Mouse (Mus musculus) ES-Bruce4 (cell line): ENCODE measurements around the gene Cfap54. TPM values are rescaled to one million over a fixed set of nuclear protein-coding genes. Genes with fewer than 3 reads are reported as not detected.

ENCODE experiments used
- H3K27ac ChIP-seq: 2 replicates; pipeline ENCODE4 v1.5.1; 2012; ENCODE audit warnings: low read length, inconsistent platforms; ENCODE audit not compliant: insufficient read depth
- H3K27me3 ChIP-seq: 2 replicates; pipeline ENCODE4 v1.6.1; 2012; ENCODE audit warnings: mild to moderate bottlenecking, low read length, inconsistent platforms; ENCODE audit not compliant: control insufficient read depth, poor library complexity, insufficient read depth, severe bottlenecking
- H3K36me3 ChIP-seq: 2 replicates; pipeline ENCODE4 v1.6.1; 2012; ENCODE audit warnings: inconsistent platforms, mild to moderate bottlenecking, low read length, moderate library complexity; ENCODE audit not compliant: control insufficient read depth, poor library complexity, insufficient read depth, severe bottlenecking
- H3K4me1 ChIP-seq: one replicate; pipeline ENCODE4 v1.8.1; 2011; ENCODE audit warnings: low read length; ENCODE audit not compliant: control insufficient read depth, insufficient read depth
- H3K4me3 ChIP-seq: 2 replicates; pipeline ENCODE4 v1.5.1; 2011; ENCODE audit warnings: low read depth, mild to moderate bottlenecking, low read length
- H3K9ac ChIP-seq: 2 replicates; pipeline ENCODE4 v1.6.1; 2012; ENCODE audit warnings: low read depth, mild to moderate bottlenecking, inconsistent platforms; ENCODE audit not compliant: poor library complexity, severe bottlenecking
- H3K9me3 ChIP-seq: replicated peaks from 2 replicates; pipeline ENCODE4 v1.6.1; 2012; ENCODE audit warnings: mild to moderate bottlenecking, low read length, inconsistent platforms; ENCODE audit not compliant: control insufficient read depth, poor library complexity, insufficient read depth, severe bottlenecking
- CTCF ChIP-seq: IDR thresholded peaks from one replicate; pipeline ENCODE4 v1.8.1; 2011; ENCODE audit warnings: low read depth, low read length
- EP300 ChIP-seq: IDR thresholded peaks from 2 replicates; pipeline ENCODE4 v1.6.1; 2011; ENCODE audit warnings: low read depth, low read length; ENCODE audit not compliant: insufficient read depth
- POLR2A ChIP-seq: IDR thresholded peaks from one replicate; pipeline ENCODE4 v1.8.1; 2011; ENCODE audit warnings: low read length; ENCODE audit not compliant: insufficient read depth
- polyA plus RNA-seq: library from polyadenylated mRNA; stranded (reverse); fragments of >200 nt; gene quantifications from 2 replicates; pipeline ENCODE4 v1.2.4, GENCODE M21; 2011; ENCODE audit warnings: low read depth; ENCODE audit not compliant: missing spikeins, insufficient read depth, insufficient read length

The Cfap54 gene
- 0.20 TPM in 1 of 2 replicates, not detected in the other for polyA plus RNA-seq

DNA sequence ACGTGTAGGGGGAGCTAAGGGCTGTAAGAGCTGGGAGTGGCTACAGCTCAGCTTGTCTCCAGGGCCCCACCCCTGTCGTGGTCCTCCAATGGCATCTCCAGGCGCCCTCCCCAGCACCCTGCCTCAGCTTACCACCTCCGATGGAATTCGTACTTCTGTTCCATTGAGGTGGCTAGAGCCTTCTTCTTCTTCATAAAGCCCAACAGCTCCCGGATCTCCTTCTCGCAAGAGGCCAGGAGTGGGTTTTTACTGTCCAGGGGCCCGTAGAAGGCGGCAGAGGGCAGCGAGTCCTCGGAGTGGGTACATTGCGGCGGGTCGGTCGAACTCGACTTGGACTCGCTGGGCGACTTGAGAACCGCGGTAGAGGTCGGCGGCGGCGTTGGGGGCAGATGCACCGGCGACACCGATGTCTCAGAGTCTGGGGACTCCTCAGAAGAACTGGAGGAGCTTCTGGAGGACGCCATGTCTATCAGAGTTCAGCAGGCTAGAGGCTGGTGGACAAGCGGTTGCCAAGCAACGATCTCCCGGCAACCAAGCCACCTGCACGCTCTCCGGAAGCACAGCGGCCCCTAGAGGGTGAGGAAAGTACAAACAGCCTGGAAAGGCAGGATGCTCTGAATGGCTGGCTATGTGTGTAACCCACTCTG, at the start of gene Cfap54:
Gene Cfap54, minus strand, starts transcription at position 486 of the 647 bp plus-strand sequence.
- Histone ChIP-seq H3K36me3 (no peaks in the 10 kb centered on the region), H3K9me3 (no peaks in the 10 kb centered on the region), H3K4me3 (peak within 1 kb of the TSS; percentile 76), H3K27ac (no peak within 1 kb of the TSS), H3K27me3 (no peaks in the 10 kb centered on the region), H3K4me1 (no peaks in the 10 kb centered on the region), H3K9ac (no peak within 1 kb of the TSS)
- peak; percentile 32; the same call in 1 of the 2 replicates for TF ChIP-seq EP300
- TF ChIP-seq CTCF: peak; percentile 97
- TF ChIP-seq POLR2A: no peak

DNA sequence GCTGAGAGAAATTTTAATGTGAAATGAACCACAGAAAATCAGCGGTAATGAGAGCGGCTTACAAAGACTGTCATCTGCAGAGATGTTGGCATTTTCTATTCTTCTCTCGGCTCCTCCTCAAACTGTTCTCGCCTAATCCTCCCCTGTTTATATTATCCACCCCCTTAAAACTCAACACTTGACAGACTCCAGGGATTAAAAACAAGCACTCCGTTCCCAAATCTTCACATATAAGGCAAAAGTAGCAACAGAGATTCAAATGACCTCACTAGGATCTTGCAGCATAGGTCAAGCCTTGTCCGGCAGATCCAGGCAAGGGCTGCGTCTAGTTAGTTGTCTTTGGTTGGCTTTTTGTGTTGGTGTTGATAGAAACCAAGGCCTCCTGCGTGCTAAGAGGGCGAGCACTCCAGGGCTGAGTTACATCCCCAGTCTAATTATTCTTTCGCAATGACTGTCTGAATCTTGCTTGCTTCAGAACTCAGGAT, 49.1 kb upstream of the Cfap54 start:
- H3K27ac ChIP-seq: no peak overlapping the region
- H3K27me3 ChIP-seq: no peaks in the 10 kb centered on the region; the same call in 1 of the 2 replicates
- no peaks in the 10 kb centered on the region for H3K36me3 ChIP-seq
- H3K4me1 ChIP-seq: no peaks in the 10 kb centered on the region
- no peak overlapping the region for H3K9ac ChIP-seq
- no peaks in the 10 kb centered on the region for H3K9me3 ChIP-seq
- H3K4me3 ChIP-seq: no peak overlapping the region
- TF ChIP-seq POLR2A (no peak), CTCF (no peak), EP300 (no peak)

DNA sequence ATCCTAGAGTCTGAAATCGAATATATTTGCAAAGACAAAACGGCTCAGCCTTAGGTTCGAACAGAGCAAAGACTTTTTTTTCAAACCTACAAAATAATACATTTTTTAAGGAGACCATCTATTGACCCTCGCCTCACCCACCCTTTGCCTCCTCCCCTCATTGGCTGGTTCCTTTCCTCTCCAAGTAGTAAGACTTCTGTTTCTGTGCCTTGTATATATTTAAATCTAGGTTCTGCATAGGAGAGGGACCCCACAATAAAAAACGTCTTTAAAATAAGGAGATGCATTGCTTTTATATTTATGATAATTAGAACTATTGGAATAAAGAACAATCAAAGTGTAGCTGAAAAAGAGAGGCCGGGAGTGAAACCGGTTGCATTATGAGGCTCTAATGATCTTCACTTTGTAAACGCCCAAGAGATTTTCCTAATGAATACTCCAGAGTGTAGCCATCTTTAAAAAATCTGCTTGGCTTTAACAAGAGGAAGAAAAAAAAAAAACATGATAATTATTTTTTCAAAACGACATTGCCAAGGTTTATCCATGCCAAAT, 48.6 kb upstream of the Cfap54 start:
- Histone ChIP-seq H3K9ac (no peak overlapping the region), H3K4me3 (no peak overlapping the region), H3K27me3 (no peaks in the 10 kb centered on the region; the same call in 1 of the 2 replicates), H3K9me3 (no peaks in the 10 kb centered on the region), H3K36me3 (no peaks in the 10 kb centered on the region), H3K27ac (no peak overlapping the region), H3K4me1 (no peaks in the 10 kb centered on the region)
- TF ChIP-seq CTCF (no peak), POLR2A (no peak), EP300 (no peak)

DNA sequence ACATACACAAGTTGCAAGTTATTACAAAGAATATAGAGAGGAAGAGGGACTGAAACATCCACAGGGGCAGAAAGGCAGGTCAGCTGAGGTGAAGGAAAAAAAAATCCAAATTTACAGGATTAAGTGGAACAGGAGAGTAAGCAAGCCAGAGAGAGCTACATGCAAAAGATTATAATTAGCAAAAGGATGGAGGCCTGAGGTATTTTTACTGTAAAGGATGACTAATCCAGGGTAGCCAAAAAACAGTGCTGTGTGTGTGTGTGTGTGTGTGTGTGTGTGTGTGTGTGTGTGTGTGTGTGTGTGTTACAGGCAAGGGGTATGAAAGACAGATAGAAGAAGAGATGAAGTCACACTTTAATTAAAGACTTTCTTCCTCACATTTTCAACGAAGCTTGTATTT, 47.9 kb upstream of the Cfap54 start:
- H3K9ac ChIP-seq: no peak overlapping the region
- no peak overlapping the region for H3K27ac ChIP-seq
- TF ChIP-seq CTCF (no peak), POLR2A (no peak), EP300 (no peak)
- H3K4me1 ChIP-seq: no peaks in the 10 kb centered on the region
- H3K36me3 ChIP-seq: no peaks in the 10 kb centered on the region
- no peak overlapping the region for H3K4me3 ChIP-seq
- no peaks in the 10 kb centered on the region; the same call in 1 of the 2 replicates for H3K27me3 ChIP-seq
- no peaks in the 10 kb centered on the region for H3K9me3 ChIP-seq

DNA sequence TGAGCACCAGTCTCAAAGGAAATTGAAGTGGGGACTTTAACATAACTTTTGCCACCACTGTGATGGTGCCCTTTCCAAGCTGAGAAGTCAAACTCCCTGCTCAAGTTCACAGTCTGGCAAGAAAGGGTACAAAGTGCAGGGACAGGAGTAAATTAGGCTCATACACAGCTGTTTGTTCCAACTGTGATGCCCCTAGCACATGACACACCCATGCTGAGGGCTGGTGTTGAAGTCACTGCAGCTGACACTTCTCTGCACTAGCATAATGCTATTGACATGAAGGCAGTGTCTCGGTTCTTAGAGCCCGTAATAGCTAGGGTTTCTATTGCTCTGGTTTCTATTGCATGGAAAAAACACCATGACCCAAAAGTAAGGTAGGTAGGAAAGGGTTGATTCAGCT, 47.1 kb upstream of the Cfap54 start:
- Histone ChIP-seq H3K27me3 (no peaks in the 10 kb centered on the region; the same call in 1 of the 2 replicates), H3K9ac (no peak overlapping the region), H3K4me3 (no peak overlapping the region), H3K36me3 (no peaks in the 10 kb centered on the region), H3K9me3 (no peaks in the 10 kb centered on the region), H3K4me1 (no peaks in the 10 kb centered on the region), H3K27ac (no peak overlapping the region)
- TF ChIP-seq EP300: no peak
- TF ChIP-seq POLR2A: no peak

DNA sequence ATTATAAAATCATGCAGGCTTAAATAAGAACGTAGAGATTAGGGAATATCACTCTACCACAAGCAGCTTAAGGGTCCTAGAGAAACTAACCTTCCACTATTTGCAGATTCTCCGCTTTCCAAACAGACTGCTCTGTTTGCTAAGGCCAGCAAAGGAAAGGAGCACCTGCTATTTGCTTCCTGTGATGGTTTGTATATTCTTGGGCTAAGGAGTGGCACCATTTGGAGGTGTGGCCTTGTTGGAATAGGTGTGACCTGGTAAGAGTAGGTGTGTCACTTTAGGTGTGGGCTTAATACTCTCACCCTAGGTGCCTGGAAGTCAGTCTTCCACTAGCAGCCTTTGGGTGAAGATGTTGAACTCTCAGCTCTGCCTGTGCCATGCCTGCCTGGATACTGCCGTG, 44.6 kb upstream of the Cfap54 start:
- H3K9ac ChIP-seq: no peak overlapping the region
- no peaks in the 10 kb centered on the region for H3K36me3 ChIP-seq
- no peaks in the 10 kb centered on the region for H3K27me3 ChIP-seq
- H3K9me3 ChIP-seq: no peaks in the 10 kb centered on the region
- no peak overlapping the region for H3K4me3 ChIP-seq
- no peaks in the 10 kb centered on the region for H3K4me1 ChIP-seq
- TF ChIP-seq CTCF: no peak
- no peak for TF ChIP-seq POLR2A
- TF ChIP-seq EP300: no peak
- no peak overlapping the region for H3K27ac ChIP-seq
